Mouse (Mus musculus): Measurements from ENCODE around the gene Pdha2.

The Pdha2 gene

GRCm38 (mm10) chr3:141212255-141212654, at the start of gene Pdha2:
Pdha2 (minus strand) TSS chr3:141212355.
- no peak for DNase-seq (ENCODE audit: extremely low spot score)

- no peak for DNase-seq (ENCODE audit: extremely low spot score)
These were observed 48.4 kb upstream of the Pdha2 start for GRCm38 (mm10) chr3:141260518-141260917.

DNA sequence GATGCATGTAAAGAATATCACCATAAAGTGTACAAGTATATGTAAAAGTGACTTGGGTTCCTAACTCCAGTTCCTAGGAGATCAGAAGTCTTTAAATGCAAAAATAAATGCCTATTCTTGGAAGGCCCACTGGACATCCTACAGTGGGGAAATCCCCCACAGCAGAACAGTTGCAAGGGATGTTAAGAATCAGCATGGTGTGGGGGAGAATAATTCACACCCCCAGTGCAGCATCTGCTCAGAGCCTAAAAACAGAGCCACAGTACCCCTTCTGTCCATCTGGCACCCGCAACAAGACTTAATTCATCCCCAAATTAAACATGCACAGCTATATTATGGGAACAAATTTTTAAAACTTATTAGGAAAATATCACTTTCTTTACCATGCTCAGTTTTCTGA, 39.3 kb upstream of the Pdha2 start:
- DNase-seq (ENCODE audit: extremely low spot score) = no peak

- DNase-seq (ENCODE audit: extremely low spot score) = no peak
These were observed 32.7 kb upstream of the Pdha2 start for GRCm38 (mm10) chr3:141244725-141245298.

GRCm38 (mm10) chr3:141238071-141238470, 25.9 kb upstream of the Pdha2 start:
- no peak for DNase-seq (ENCODE audit: extremely low spot score)

GRCm38 (mm10) chr3:141229148-141229547, 17.0 kb upstream of the Pdha2 start:
- no peak for DNase-seq (ENCODE audit: extremely low spot score)

GRCm38 (mm10) chr3:141222339-141222738, 10.2 kb upstream of the Pdha2 start:
- DNase-seq (ENCODE audit: extremely low spot score) = no peak

GRCm38 (mm10) chr3:141218561-141218960, 6.4 kb upstream of the Pdha2 start:
- no peak for DNase-seq (ENCODE audit: extremely low spot score)

DNA sequence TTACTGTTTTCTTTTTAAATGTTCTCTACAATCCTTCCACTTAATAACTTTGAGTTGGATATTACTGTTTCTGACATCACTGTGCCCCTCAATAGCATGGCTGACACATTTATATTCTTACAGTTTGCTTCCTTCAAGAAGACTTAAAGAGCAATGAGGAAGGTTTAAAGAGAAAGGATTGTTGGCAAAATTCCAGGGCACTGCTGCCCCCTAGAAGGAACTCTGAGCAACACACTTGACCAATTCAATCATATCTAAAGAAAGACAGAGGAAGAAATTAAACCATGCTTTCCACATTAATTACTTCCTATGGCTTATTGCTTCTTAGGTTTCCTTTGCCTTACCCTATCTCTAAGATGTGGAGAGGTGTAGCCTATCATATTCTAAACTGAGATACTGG, 4.8 kb upstream of the Pdha2 start:
- DNase-seq (ENCODE audit: extremely low spot score) = no peak

DNA sequence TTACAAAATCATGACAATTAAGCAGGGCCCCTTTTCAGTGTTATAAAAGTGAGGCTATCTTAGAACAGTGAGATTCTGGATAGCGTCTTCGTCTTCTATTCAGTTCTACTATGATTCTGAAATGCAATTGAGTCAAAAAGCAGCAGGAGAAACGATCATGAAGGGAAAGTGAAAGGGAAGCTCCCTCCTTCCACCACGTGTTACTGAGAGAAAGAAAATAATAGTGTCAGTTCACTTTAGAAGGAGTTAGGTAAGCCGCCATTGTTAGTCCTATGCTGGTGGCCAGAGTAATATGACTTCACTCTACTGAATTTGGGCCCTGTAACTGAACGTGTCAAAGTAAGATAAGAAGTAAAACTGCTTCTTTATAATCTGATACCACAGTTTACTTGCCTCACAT, 4.1 kb upstream of the Pdha2 start:
- DNase-seq (ENCODE audit: extremely low spot score) = no peak

DNA sequence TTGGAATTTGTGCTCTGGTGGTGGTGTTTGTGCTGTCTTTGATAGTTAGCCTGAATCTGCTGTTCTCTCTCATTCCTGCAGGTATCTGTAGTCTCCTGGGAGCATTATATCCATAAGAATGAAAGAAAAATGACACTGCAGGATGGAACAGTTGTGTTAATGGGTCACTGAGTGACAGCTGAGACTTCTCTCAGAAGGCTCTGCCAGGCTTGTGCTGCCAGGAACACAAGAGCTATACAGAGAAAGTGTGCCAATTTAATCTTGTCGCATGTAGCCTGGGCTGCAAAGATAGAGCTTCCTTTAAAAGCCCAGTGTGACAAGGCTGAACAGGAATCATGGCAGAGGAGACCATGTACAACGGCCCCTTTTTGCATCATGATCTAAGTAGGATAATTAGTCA, 2.6 kb upstream of the Pdha2 start:
- no peak for DNase-seq (ENCODE audit: extremely low spot score)

DNA sequence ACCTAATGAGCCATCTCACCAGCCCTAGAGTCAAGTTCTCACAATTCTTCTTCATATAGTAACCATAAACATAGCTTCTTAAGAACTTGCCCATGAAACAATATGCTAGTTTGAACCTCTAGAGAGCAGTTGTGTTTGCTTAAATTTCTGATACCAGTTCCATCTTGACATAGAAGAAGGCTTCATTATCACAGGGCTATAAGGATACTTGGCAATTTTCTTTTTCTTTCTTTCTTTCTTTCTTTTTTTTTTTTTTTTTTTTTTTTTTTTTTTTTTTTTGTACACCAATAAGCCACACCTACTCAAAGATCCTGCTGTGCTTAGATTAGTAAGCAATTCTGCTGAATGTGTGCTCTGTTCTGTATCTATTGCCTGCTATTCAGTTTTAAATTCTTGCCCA, 2.0 kb upstream of the Pdha2 start:
- no peak for DNase-seq (ENCODE audit: extremely low spot score)

GRCm38 (mm10) chr3:141211644-141212043, 511 bp downstream of the Pdha2 start:
- DNase-seq (ENCODE audit: extremely low spot score) = no peak

DNA sequence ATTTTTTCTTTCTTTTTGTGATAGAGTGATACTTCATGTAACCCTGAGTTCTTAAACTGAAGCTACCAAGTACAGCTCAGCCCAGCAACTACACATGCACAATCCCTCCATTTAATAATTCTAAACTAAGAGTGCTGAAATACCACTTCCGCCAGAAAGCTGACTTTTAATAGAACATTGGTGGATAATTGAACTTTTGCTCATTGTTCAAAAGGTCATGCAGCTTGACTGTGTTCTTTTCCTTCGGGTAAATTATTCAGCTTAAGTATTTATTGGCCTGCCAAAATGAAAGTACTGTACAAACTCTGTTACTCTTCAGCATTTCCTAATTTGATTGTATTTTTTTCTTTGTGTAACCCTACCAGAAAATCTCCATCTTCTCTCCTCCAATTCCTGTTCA, 10.4 kb downstream of the Pdha2 start:
- DNase-seq (ENCODE audit: extremely low spot score) = no peak

GRCm38 (mm10) chr3:141197308-141197861, 14.8 kb downstream of the Pdha2 start:
- no peak for DNase-seq (ENCODE audit: extremely low spot score)

GRCm38 (mm10) chr3:141191653-141192052, 20.5 kb downstream of the Pdha2 start:
- no peak for DNase-seq (ENCODE audit: extremely low spot score)

DNA sequence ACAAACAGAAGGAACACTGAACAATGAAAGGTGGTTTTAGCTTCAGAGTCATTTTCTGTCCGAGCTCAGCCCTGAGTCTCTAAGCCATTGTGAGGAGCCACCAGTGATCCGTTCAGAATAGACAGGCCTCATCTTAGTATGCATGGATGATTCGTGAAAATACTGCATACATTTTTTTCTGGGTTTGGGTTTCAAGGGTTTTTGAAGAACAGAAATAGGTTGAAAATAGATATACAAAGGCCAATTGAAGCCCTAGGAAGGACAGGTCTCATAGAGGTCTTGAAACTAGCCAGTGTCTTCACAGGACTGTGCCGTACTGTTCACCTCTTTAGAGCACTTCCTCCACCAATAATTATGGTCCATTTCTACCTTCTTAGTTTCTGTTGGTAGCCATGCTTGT, 21.7 kb downstream of the Pdha2 start:
- no peak for DNase-seq (ENCODE audit: extremely low spot score)

GRCm38 (mm10) chr3:141160986-141161385, 51.2 kb downstream of the Pdha2 start:
- no peak for DNase-seq (ENCODE audit: extremely low spot score)
